ENCODE assay signal across 23 mouse cellular contexts in the genomic region with DNA sequence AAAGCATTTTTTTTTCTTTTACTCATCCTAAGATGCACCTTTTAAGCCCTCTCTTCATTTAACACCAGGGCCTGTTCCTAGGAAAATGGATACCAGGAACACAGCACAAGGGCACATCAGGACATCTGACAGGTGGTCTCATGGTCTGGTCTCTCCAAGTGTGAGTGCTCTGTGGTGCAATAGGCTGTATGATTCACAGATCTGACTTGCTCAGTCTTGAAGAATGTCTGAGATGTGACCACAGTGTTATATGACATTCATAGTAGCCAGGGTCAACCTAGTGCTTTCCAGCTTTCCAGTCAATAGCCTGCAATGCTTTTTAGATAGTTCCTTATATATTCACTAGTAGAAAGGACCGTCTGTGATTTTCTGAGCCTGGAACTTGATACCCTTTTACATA. TPM values are rescaled to one million over a fixed set of nuclear protein-coding genes. Genes with fewer than 3 reads are reported as not detected.
DNase-seq lines count a peak whose midpoint lies in the region; ATAC-seq and TF ChIP-seq lines count a peak whose summit lies in the region.
"Had no signal": no experiment of that assay in that cellular context is flagged by ENCODE, and none has a peak within 500 bp of the region (broad histone marks: within the 10 kb centered on the region; RNA-seq: fewer than 3 reads in every experiment).

No protein-coding gene starts in this region.

- H3K36me3 ChIP-seq in C2C12 (ENCODE audit: control insufficient read depth, insufficient read depth) = no peaks in the 10 kb centered on the region
- H3K36me3 ChIP-seq: embryonic facial prominence, embryonic 10.5 days; embryonic facial prominence, embryonic 12.5 days; forebrain, embryonic 12.5 days; G1E had no signal

- no peak overlapping the region for H3K4me3 ChIP-seq in C2C12 (ENCODE audit: insufficient read depth, poor library complexity, severe bottlenecking)
- H3K4me3 ChIP-seq: embryonic facial prominence, embryonic 10.5 days; embryonic facial prominence, embryonic 12.5 days; forebrain, embryonic 12.5 days had no signal

- DNase-seq in 3T3-L1 (ENCODE audit: low read depth, low spot score) (peak; percentile 52), Patski (ENCODE audit: low read depth, low spot score) (peak; percentile 9)
- peak; percentile 2 for DNase-seq in skeletal muscle tissue, adult 2 months (ENCODE audit: low read depth, low spot score)
- DNase-seq in layer of hippocampus, adult 9-11 months = no peak
- no peak for DNase-seq in layer of hippocampus, postnatal 10 days (ENCODE audit: low spot score in 2 of 2)
- no peak for DNase-seq in B cell, adult 2 months
- DNase-seq: adrenal gland, adult 8-10 months; adrenal gland, postnatal 14 days; cerebellum, adult 11-12 months; cerebellum, adult 2 months; cerebellum, adult 9-10 months; cerebellum, postnatal 25 days had no signal

- H3K79me2 ChIP-seq in C2C12 (ENCODE audit: control insufficient read depth, insufficient read depth) = no peaks in the 10 kb centered on the region

- in situ Hi-C loops in Patski (cut with MboI; ENCODE audit: low pct_unique_long_range_greater_than_20kb) = no loop called here

- POLR2A ChIA-PET in Patski (lab: Charles Lee) = interaction anchor here (0.7 to 1.4 kb wide), 2 partner anchors 14 to 21 kb away, joined by 3 to 4 read pairs; no protein-coding TSS in a partner anchor

- H3K27me3 ChIP-seq in C2C12 (ENCODE audit: control insufficient read depth, insufficient read depth, insufficient read length) (no peaks in the 10 kb centered on the region), Patski (peaks cover 2% of the 10 kb centered on the region)
- H3K27me3 ChIP-seq: CH12.LX; embryonic facial prominence, embryonic 12.5 days; forebrain, embryonic 12.5 days had no signal

- peak; percentile 79 for ATAC-seq in Patski
- ATAC-seq: activated CD4-positive, CD25-positive, alpha-beta regulatory T cell, adult 4 months; CD4-positive, CD25-positive, alpha-beta regulatory T cell, adult 4 months; forebrain, embryonic 14.5 days; forebrain, embryonic 16.5 days had no signal

- no peak for TF ChIP-seq CTCF in C2C12 (IDR thresholded peaks at IDR 0.05; ENCODE audit: control insufficient read depth, insufficient read depth, insufficient read length)
- TF ChIP-seq CTCF in Patski (IDR thresholded peaks at IDR 0.05) = no peak

- CTCF ChIA-PET in Patski (lab: Charles Lee) = interaction anchor here (1.4 kb wide), 1 partner anchor 14 kb away, joined by 5 read pairs; no protein-coding TSS in a partner anchor

- H3ac ChIP-seq in C2C12 (ENCODE audit: control insufficient read depth, insufficient read length, low read depth) = no peak overlapping the region

- no peaks in the 10 kb centered on the region for H3K79me3 ChIP-seq in C2C12 (ENCODE audit: low read depth)

TF ChIP-seq in C2C12, 6 proteins besides CTCF, POLR2A, EP300 and RAD21:
- TF ChIP-seq CEBPB (IDR thresholded peaks at IDR 0.05; ENCODE audit: low read depth) = peak; percentile 69
- no peak for TF ChIP-seq MAX (IDR thresholded peaks at IDR 0.05)
- TF ChIP-seq FOSL1 (IDR thresholded peaks at IDR 0.05; ENCODE audit: insufficient read depth, low read length, poor library complexity, severe bottlenecking) = no peak
- TF ChIP-seq MYOG (IDR thresholded peaks at IDR 0.05; ENCODE audit: control insufficient read depth, extremely low read depth, insufficient read length) = no peak
- TF ChIP-seq USF1 (IDR thresholded peaks at IDR 0.05; ENCODE audit: low read depth) = no peak
- TF ChIP-seq MYOD1 (IDR thresholded peaks at IDR 0.05; ENCODE audit: control insufficient read depth, insufficient read length, low read depth) = peak; percentile 83

RNA-seq across cellular contexts. Expression of gene Stpg2, which starts 51.2 kb away (rescaled TPM):
- polyA plus RNA-seq in C2C12 (2012; fragmentation: generic; extraction: Trizol) (not detected), Patski (2021) (0.22 TPM)
- total RNA-seq in layer of hippocampus, postnatal 10 days (2021) = under 1 TPM in 1 of 2 experiments, not detected in 1; 0.30 TPM
- total RNA-seq: adrenal gland, adult 18-20 months; adrenal gland, postnatal 14 days; CH12.LX; G1E had no signal
- polyA plus RNA-seq: CD4-positive, CD25-positive, alpha-beta regulatory T cell, adult 4 months; forebrain, embryonic 16.5 days; G1E had no signal

Comparison
In these comparisons a context has a peak if more than half of its experiments do, and no peak if none do; other contexts are left out.
1. DNase-seq: peak in 3T3-L1 (single experiment), Patski (single experiment) and skeletal muscle tissue, adult 2 months (single experiment); none in layer of hippocampus, adult 9-11 months (single experiment), layer of hippocampus, postnatal 10 days (0 of 2) and B cell, adult 2 months (0 of 2).